Mouse (Mus musculus) G1E-ER4 (cell line): ENCODE data around the gene Arhgap36. TPM values are rescaled to one million over a fixed set of nuclear protein-coding genes. Genes with fewer than 3 reads are reported as not detected.

Experiments
- GATA1 ChIP-seq: IDR thresholded peaks from one replicate; pipeline ENCODE4 v1.8.0; 2012; ENCODE audit warnings: low read length, inconsistent platforms
- polyA plus RNA-seq: library from polyadenylated mRNA; stranded (reverse); fragments of >175 nt; gene quantifications from 2 replicates; pipeline ENCODE4 v1.2.3, GENCODE M21; 2012

The Arhgap36 gene
- not detected in 2 replicates for polyA plus RNA-seq

DNA sequence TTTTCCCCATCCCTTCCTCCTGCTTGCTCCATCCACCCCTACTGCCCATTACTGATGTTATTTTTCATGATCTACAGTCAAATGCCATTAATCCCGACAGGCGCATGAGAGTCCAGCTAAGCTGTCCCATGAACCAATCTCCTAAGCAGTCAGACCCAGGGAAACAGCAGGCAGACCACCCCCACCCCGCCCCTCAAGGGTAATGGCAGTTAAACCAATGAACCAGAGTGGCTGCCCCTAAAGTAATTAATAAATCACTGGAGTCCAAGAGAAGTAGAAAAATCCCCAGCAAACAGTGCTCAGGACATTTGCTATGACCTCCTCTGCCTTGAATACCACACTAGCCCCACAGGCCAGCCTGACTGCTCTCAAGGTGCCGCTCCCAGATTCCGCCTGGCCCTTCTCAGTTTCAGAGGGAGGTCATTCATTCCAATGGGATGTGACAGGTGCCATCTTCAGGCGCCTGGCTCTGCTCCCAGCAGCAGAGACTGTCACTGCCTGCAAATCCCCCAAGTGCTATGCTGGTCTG lies at the start of gene Arhgap36:
Arhgap36 (plus strand) TSS at position 504 of the 529 bp plus-strand sequence.
- no peak for TF ChIP-seq GATA1

DNA sequence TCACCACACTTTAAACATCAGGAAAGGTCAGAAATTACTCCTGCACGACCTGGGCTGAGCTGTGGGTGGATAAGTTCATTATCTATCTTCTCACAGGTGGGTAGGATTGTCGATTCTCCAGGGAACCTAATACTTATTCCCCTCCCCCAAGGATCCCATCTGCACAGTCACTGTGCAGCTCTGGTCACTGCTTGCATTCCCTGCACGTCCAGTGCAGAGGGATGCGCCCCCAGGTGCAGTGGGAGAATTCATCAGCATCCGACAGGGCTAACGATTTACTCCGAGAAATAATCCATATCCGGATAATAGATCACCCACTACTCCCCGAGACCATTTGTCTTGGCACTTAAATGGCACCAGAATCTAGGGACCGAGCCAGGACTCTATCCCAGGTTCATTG lies 6.0 kb upstream of the Arhgap36 start:
- TF ChIP-seq GATA1: no peak

DNA sequence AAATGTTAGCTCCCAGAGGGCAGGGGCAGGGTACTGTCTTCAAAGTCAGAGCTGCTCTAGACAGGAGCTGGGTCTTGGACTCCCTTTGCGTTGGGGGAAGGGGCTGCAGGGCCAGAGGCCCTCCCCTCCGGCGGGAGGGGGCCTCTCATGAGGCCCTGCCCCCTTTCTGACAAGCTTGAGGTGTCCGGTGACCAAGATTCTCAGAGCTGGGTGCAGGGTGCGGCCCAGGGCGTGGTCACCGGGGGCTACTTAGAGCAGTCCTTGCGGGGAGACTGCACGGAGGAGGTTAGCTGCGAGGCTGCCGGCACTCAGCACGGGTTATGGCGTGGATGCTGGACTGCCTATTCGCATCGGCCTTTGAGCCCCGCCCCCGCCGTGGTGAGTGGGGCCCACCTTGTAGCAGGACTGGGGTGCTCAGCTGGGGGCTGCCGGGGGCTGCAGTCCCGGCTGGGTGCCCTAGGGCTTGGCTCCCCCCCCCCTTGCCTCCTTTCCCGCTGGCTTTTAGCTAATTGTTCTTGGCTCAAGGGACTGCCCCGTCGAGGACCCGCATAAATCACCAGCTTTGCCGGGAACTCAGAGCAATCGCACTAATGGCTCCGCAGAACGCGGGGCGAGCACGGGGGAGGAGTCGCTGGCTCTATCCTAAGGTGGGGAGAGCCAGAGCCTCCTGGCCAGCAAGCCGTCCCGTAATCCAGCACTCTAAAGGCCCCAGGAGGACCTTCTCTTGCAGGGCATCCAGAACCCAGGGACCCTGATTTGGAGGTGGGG lies 6.7 kb downstream of the Arhgap36 start:
- TF ChIP-seq GATA1: no peak

- no peak for TF ChIP-seq GATA1
Measured at GRCm38 (mm10) chrX:49479968-49480809, 16.4 kb downstream of the Arhgap36 start.

GRCm38 (mm10) chrX:49480846-49481245 lies 17.1 kb downstream of the Arhgap36 start:
- TF ChIP-seq GATA1: no peak

GRCm38 (mm10) chrX:49489141-49489540 lies 25.4 kb downstream of the Arhgap36 start:
- no peak for TF ChIP-seq GATA1

DNA sequence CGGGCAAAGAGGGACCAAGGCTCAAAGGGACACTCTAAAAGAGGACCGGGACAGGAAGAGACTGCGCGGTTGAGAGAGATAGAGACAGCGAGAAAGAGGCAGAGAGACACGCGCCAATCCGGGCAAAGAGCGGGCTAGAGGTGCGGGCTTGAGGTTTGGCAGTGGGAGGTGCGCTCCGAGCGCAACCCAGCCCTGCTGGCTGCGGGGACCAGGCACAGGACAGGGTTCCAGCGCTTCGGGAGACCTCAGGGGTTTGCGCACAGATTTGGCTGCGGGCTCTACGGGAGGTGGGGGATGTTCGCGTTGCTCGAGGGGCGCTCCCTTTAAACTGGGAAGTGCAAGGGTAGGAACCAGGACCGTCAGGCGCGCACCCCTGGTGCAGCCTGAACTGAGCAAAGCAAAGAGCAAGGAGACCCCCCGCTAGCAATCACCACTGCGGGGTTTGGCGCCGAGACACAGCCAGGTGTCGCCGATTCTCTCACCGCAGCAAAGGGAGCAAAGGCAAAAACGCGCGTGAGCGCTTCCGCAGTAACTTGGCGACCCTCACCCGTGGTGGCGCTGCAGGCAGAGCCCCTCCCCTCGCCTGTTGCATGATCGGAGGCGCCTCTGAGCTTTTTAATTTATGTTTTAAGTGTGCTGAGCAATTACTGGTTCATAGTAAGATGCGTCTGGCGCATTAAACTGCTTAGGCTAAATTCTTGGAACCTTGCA lies 30.1 kb downstream of the Arhgap36 start:
- TF ChIP-seq GATA1: no peak

Other genes starting within 250 kb of the Arhgap36 start
- gene Enox2, start 175.7 kb upstream of the Arhgap36 start, polyA plus RNA-seq: 0.03 and 0.17 TPM in 2 replicates
- not detected in 2 replicates for gene Olfr1320, start 208.4 kb downstream of the Arhgap36 start, polyA plus RNA-seq